Mouse (Mus musculus) erythroblast, embryonic 14.5 days (primary cell): ENCODE data around the gene Vps37d.

Experiments used
- GATA1 ChIP-seq: IDR thresholded peaks from 2 replicates; pipeline ENCODE4 v1.6.1; 2012; ENCODE audit warnings: low read length, inconsistent platforms, mixed read lengths
- TAL1 ChIP-seq: IDR thresholded peaks from 3 replicates; pipeline ENCODE4 v1.6.1; 2012; ENCODE audit warnings: low read length, inconsistent platforms, mixed read lengths

DNA sequence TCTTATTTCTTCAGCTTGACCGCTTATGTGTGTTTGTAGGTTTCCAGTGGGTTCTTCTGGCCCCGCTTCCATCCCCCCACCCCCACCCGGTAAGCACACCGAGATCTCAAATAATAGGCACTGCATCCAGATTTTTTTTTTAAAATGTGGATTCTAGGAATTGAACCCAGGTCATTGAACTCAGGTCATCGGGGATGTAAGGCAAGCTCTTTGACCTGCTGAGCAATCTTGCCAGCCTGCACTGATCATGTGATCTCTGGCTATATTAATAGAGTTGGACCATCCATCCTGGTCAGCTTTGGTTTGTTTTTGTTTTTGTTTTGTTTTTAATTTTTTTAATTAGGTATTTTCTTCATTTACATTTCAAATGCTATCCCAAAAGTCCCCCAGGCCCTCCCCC lies 45.5 kb downstream of the Vps37d start:
- no peak for TF ChIP-seq TAL1
- no peak for TF ChIP-seq GATA1
